Mouse (Mus musculus): ENCODE measurements around the gene Esrp2. TPM values are rescaled to one million over a fixed set of nuclear protein-coding genes. Genes with fewer than 3 reads are reported as not detected.
A peak's percentile ranks its signal among the peaks of the same experiment; 100 is the strongest.

Gene Esrp2
- polyA plus RNA-seq, 1 experiment from 2014 or later, result 14.9 TPM

DNA sequence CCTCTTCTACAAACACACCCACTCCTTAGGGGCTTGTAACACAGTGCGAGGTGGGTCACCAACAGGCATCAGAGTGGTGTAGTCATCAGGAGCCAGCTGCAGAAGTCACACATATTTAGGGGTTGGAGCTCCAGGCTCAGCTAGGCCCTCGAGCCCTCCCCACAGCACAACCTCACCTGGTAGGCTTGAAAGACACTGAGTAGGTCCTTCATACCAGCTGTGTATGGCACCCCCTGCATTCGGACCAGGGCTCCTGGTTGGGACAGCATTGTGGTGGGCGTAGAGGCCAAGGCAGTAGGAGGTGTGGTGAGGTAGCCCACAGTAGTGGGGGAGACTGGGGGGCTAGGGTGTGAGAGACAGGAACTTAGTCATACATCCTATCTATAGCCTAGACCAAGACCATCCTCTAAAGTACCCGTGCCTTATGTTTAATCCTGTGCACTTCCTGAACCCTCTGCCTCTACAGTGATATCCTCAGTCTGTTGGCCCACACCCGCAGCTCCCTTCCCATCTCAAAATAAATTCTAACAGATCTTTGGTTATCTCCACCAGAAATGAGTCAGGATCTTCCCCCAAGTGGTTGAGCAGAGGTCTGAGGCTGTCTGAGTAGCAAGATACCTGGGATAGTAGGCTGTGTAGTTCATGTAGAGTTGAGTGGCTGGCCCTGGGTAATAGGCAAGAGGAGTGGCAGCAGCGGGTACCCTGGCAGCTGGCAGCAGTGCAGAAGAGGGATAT is 5.1 kb downstream of the Esrp2 start:
- Histone ChIP-seq H3K27ac (no peak overlapping the region), H3K36me3 (peaks cover 65% of the 10 kb centered on the region), H3K4me2 (no peak overlapping the region), H3K9me3 (replicated peaks) (no peaks in the 10 kb centered on the region), H3K9ac (no peak overlapping the region), H3K4me3 (replicated peaks) (no peak overlapping the region), H3K4me1 (peaks cover 32% of the 10 kb centered on the region), H3K27me3 (peaks cover 33% of the 10 kb centered on the region)
- no peak for ATAC-seq (replicated peaks; ENCODE audit: low FRiP score)
- 89% methylated on average over 7 of the region's 7 CpGs for WGBS

DNA sequence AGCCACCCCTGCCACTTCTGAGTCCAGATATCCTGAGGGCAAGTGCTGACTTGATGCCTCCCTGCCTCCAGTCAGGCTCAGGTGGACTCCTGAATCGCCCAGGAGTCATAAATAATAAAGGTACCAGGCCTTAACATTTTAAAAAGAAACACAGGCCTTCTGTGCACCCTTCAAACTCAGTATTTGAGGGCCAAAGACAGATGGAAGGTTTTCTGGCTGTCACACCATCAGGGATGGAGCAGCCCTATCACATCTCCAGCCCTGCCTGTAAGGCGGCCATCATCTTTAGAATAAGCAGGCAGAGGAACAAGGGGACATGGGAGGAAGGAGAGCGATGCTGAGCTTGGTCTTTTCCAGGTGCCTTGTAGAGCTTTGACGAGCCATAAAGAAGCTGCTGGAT is 5.8 kb downstream of the Esrp2 start:
- Histone ChIP-seq H3K4me2 (no peak overlapping the region), H3K36me3 (peaks cover 71% of the 10 kb centered on the region), H3K4me3 (replicated peaks) (no peak overlapping the region), H3K9me3 (replicated peaks) (no peaks in the 10 kb centered on the region), H3K27me3 (peaks cover 27% of the 10 kb centered on the region), H3K9ac (no peak overlapping the region), H3K27ac (no peak overlapping the region), H3K4me1 (peaks cover 26% of the 10 kb centered on the region)
- no peak for ATAC-seq (replicated peaks; ENCODE audit: low FRiP score)
- 90% methylated on average over 4 of the region's 4 CpGs for WGBS

DNA sequence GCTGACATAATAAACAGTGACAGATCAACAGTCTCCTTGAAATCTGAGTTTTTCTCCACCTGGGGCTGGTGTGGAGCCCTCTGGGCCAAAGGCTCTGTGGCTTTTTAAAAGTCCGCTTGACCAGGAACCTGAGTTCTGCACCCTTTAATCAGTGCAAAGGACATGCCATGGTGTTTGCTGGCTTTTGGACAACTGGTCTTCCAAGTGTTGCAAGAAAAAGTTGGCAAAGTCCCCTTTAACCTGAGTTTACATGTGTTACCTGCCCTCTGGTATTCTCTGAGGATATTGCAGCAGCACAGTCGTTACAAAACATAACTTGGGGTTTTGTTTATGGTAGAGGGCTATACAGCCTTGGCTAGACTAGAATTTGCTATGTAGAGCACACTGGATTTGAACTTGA is 6.3 kb downstream of the Esrp2 start:
- no peak overlapping the region for H3K4me3 ChIP-seq (replicated peaks)
- ATAC-seq (replicated peaks; ENCODE audit: low FRiP score), result no peak
- 78% methylated on average over 2 of the region's 2 CpGs for whole genome bisulfite sequencing

GRCm38 (mm10) chr8:106129997-106130396 is 6.8 kb downstream of the Esrp2 start:
- no peaks in the 10 kb centered on the region for H3K9me3 ChIP-seq (replicated peaks)
- H3K36me3 ChIP-seq, result peaks cover 73% of the 10 kb centered on the region
- no peak overlapping the region for H3K9ac ChIP-seq
- 85% methylated on average over 2 of the region's 2 CpGs for WGBS
- H3K27me3 ChIP-seq, result peaks cover 16% of the 10 kb centered on the region
- no peak overlapping the region for H3K4me3 ChIP-seq (replicated peaks)
- no peak overlapping the region for H3K4me2 ChIP-seq
- no peak for ATAC-seq (replicated peaks; ENCODE audit: low FRiP score)
- no peak overlapping the region for H3K27ac ChIP-seq
- peaks cover 16% of the 10 kb centered on the region for H3K4me1 ChIP-seq

More for the DNA sequence above, 6.3 kb downstream of the Esrp2 start:
- H3K27me3 ChIP-seq, result peaks cover 21% of the 10 kb centered on the region
- no peak overlapping the region for H3K27ac ChIP-seq
- no peaks in the 10 kb centered on the region for H3K9me3 ChIP-seq (replicated peaks)
- no peak overlapping the region for H3K4me2 ChIP-seq
- H3K36me3 ChIP-seq, result peaks cover 73% of the 10 kb centered on the region
- no peak overlapping the region for H3K9ac ChIP-seq
- H3K4me1 ChIP-seq, result peaks cover 21% of the 10 kb centered on the region

DNA sequence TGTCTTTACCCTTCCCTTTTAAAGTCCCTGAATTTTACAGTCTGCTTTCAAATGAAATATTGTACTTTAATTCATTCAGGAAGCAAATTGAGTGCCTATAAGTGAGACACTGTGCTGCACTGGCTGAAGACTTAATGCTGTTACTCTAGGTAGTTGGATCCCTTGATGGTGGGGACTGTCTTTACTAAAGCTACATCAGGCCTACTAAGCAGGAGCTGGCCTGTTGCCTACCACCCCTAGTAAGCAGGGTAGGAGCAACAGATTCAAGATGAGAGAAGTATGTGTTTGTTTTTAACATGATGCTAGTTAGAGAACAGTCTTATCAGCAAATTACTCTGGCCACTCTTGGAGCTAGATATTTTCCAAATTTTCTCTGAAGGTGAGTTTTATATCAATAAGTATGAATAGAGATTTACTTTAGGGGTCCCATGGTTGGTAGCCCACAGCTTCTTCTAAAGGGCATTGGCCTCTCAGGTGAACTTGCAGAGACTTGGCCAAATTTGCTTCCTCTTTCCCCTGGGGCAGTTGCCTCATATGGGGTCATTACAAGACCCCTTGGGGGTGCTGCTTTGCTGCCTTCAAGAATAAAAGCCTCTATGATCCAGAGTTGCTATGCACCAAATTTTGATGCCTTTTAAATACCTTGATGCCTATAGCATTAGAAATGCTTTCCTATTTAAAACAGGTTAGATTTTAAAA is 7.4 kb downstream of the Esrp2 start:
- Histone ChIP-seq H3K27me3 (peaks cover 10% of the 10 kb centered on the region), H3K9ac (no peak overlapping the region), H3K36me3 (peaks cover 76% of the 10 kb centered on the region), H3K4me2 (no peak overlapping the region), H3K27ac (no peak overlapping the region), H3K9me3 (replicated peaks) (no peaks in the 10 kb centered on the region), H3K4me1 (peaks cover 10% of the 10 kb centered on the region), H3K4me3 (replicated peaks) (no peak overlapping the region)
- ATAC-seq (replicated peaks; ENCODE audit: low FRiP score), result no peak

DNA sequence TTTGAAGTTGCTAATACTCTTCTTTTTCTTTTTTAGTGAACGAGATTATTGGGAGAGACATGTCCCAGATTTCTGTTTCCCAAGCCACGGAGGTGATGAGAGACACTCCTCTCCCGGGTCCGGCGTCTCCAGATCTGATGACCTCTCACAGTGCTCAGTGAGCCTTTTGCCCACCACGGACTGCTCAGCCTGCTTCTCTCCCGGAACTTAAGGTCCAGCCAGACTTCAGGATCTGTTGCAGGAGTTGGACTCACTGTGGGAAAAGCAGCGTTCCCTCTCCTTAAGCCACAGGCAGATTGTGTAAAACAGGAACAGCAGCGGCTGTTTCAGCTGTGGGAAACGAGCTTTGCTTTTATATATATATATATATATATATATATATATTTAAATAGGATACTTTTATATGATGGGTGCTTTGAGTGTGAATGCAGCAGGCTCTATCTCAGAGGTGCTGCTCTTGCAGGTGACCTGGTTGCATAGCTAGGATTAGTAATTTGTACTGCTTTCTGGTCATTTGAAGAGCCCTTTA is 8.8 kb downstream of the Esrp2 start:
- H3K4me3 ChIP-seq (replicated peaks), result no peak overlapping the region
- H3K27me3 ChIP-seq, result no peaks in the 10 kb centered on the region
- WGBS, result 92% methylated on average over 10 of the region's 10 CpGs
- H3K4me2 ChIP-seq, result no peak overlapping the region
- ATAC-seq (replicated peaks; ENCODE audit: low FRiP score), result no peak
- no peaks in the 10 kb centered on the region for H3K4me1 ChIP-seq
- no peaks in the 10 kb centered on the region for H3K9me3 ChIP-seq (replicated peaks)
- no peak overlapping the region for H3K9ac ChIP-seq
- H3K36me3 ChIP-seq, result peaks cover 81% of the 10 kb centered on the region
- H3K27ac ChIP-seq, result no peak overlapping the region

DNA sequence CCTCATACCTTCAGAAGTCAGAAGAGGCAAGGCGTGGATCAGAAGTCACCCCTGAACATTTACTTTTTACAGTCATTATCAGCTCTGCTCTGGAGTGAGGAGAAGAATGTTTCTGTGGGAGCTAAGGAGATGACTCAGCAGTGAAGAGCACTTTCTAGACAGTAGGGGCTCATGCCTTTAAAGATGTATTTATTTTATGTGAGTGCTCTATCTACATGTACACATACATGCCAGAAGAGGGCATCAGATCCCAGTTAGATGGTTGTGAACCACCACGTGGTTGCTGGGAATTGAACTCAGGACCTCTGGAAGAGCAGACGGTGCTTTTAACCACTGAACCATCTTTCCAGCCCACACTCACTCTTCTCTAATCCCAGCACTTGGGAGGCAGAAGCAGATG is 9.7 kb downstream of the Esrp2 start:
- 67% methylated on average over 3 of the region's 3 CpGs for WGBS
- Histone ChIP-seq H3K27ac (no peak overlapping the region), H3K36me3 (peaks cover 74% of the 10 kb centered on the region), H3K4me3 (replicated peaks) (no peak overlapping the region), H3K4me2 (no peak overlapping the region), H3K9me3 (replicated peaks) (no peaks in the 10 kb centered on the region), H3K27me3 (no peaks in the 10 kb centered on the region), H3K9ac (no peak overlapping the region), H3K4me1 (no peaks in the 10 kb centered on the region)
- no peak for ATAC-seq (replicated peaks; ENCODE audit: low FRiP score)

DNA sequence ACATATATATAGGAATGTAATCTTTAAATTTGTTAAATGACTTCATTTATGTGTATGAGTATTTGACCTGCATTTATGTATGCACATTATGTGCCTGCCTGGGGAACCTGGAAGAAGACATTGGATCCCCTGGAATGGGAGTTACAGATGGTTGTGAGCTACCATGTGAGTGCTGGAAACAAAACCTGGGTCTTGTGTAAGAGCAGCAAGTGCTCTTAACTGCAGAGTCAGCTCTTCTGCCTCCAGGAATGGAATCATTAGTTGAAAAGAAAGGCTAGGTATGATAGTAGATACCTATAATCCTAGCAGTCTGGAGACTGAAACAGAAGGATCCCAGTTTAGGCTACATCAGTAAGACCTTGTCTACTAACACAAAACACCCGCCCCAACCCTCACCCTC is 10.7 kb downstream of the Esrp2 start:
- Histone ChIP-seq H3K36me3 (peaks cover 74% of the 10 kb centered on the region), H3K27me3 (no peaks in the 10 kb centered on the region), H3K27ac (no peak overlapping the region), H3K9me3 (replicated peaks) (no peaks in the 10 kb centered on the region), H3K4me2 (no peak overlapping the region), H3K9ac (no peak overlapping the region), H3K4me1 (no peaks in the 10 kb centered on the region), H3K4me3 (replicated peaks) (no peak overlapping the region)
- WGBS, result 81% methylated on average over 1 of the region's 1 CpGs
- ATAC-seq (replicated peaks; ENCODE audit: low FRiP score), result no peak

DNA sequence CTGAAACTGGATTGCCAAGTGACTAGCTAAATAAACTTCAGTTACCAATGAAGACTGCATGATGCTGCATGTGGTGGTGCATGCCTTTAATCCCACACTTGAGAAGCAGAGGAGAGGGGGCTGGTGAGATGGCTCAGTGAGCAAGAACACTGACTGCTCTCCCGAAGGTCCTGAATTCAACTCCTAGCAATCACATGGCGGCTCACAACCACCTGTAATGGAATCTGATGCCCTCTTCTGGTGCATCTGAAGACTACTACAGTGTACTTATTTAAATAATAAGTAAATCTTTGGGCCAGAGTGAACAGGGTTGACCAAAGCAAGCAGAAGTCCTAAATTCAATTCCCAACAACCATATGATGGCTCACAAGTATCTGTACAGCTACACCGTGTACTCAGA is 13.3 kb downstream of the Esrp2 start:
- Histone ChIP-seq H3K27me3 (no peaks in the 10 kb centered on the region), H3K36me3 (peaks cover 69% of the 10 kb centered on the region), H3K4me1 (no peaks in the 10 kb centered on the region), H3K9ac (no peak overlapping the region), H3K4me2 (no peak overlapping the region), H3K4me3 (replicated peaks) (no peak overlapping the region), H3K27ac (no peak overlapping the region), H3K9me3 (replicated peaks) (no peaks in the 10 kb centered on the region)
- WGBS, result 86% methylated on average over 3 of the region's 3 CpGs
- no peak for ATAC-seq (replicated peaks; ENCODE audit: low FRiP score)

DNA sequence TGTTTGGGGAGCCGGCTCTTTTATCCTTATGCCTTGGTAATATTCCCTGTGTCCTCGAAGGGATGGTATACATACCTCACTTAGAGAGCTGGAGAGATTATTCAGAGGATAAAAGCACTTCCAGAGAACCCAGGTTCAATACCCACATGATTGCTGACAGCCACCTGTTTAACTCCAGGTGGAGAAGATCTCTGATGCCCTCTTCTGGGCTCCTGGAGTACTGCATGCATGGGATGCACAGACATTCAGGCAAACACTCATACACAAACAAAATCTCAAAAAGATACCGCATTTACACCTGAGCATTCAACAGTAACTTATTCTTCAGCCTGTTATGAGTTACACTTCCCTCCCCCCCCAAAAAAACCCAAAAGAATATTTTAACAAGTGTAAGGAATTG is 20.9 kb downstream of the Esrp2 start:
- Histone ChIP-seq H3K9ac (no peak overlapping the region), H3K36me3 (peaks cover 62% of the 10 kb centered on the region), H3K27me3 (no peaks in the 10 kb centered on the region), H3K4me1 (no peaks in the 10 kb centered on the region), H3K4me3 (replicated peaks) (no peak overlapping the region), H3K4me2 (no peak overlapping the region), H3K27ac (no peak overlapping the region), H3K9me3 (replicated peaks) (no peaks in the 10 kb centered on the region)
- ATAC-seq (replicated peaks; ENCODE audit: low FRiP score), result no peak
- 96% methylated on average over 3 of the region's 3 CpGs for WGBS

DNA sequence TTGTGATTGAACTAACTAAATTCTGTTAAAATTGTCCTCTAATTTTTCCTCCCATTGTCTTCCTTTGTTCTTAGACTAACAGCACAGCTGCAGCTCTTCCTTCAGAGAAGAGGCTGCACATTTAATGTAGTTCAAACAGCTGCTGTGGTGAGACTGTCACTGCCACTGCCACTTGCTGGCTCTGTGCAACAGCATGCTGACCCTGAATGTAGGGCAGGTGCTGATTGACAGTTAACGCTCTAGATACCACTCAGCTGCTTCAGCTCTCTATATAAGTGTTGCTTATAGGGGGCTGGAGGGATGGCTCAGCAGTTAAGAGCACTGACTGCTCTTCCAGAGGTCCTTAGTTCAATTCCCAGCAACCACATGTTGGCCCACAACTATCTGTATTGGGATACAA is 24.3 kb downstream of the Esrp2 start:
- H3K36me3 ChIP-seq, result peaks cover 64% of the 10 kb centered on the region
- no peaks in the 10 kb centered on the region for H3K4me1 ChIP-seq
- no peak overlapping the region for H3K9ac ChIP-seq
- H3K27ac ChIP-seq, result peak overlapping the region; percentile 58
- ATAC-seq (replicated peaks; ENCODE audit: low FRiP score), result no peak
- no peak overlapping the region for H3K4me2 ChIP-seq
- H3K4me3 ChIP-seq (replicated peaks), result no peak overlapping the region
- no peaks in the 10 kb centered on the region for H3K27me3 ChIP-seq
- WGBS, result 84% methylated on average over 1 of the region's 1 CpGs
- H3K9me3 ChIP-seq (replicated peaks), result no peaks in the 10 kb centered on the region

GRCm38 (mm10) chr8:106112041-106112440 is 24.7 kb downstream of the Esrp2 start:
- ATAC-seq (replicated peaks; ENCODE audit: low FRiP score), result no peak
- no peaks in the 10 kb centered on the region for H3K9me3 ChIP-seq (replicated peaks)
- H3K36me3 ChIP-seq, result peaks cover 62% of the 10 kb centered on the region
- WGBS, result 77% methylated on average over 2 of the region's 2 CpGs
- H3K27ac ChIP-seq, result peak overlapping the region; percentile 58
- H3K4me3 ChIP-seq (replicated peaks), result no peak overlapping the region
- no peaks in the 10 kb centered on the region for H3K27me3 ChIP-seq
- no peak overlapping the region for H3K9ac ChIP-seq
- no peaks in the 10 kb centered on the region for H3K4me1 ChIP-seq
- no peak overlapping the region for H3K4me2 ChIP-seq

Data from kidney, embryonic 15.5 days (tissue).